Mouse (Mus musculus): Measurements from ENCODE around the gene Slc35e2.
"Not testable (repeated sequence)": the region's sequence is repeated elsewhere in the genome, so short reads cannot be mapped to it uniquely, and the experiment has no call there.

The Slc35e2 gene

GRCm38 (mm10) chr4:155635766-155636499, 34.7 kb downstream of the Slc35e2 start:
- no peak for DNase-seq

GRCm38 (mm10) chr4:155643531-155643930, 42.3 kb downstream of the Slc35e2 start:
- DNase-seq, result no peak

DNA sequence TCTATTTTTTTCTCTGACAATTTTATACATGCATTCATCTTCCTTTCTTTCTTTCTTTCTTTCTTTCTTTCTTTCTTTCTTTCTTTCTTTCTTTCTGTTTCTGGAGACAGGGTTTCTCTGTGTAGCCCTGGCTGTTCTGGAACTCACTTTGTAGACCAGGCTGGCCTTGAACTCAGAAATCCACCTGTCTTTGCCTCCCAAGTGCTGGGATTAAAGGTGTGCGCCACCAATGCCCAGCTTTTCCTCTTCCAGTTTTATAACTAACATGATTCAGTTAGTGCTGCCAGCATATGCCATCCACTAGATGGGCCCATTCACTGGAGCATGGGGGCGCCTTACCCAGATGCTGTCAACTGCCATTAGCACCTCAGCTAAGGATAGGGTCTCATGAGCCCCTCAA, 44.1 kb downstream of the Slc35e2 start, which contains the start of gene Gm10563:
Gm10563 (minus strand) TSS at position 101 of the 400 bp plus-strand sequence.
- not testable (repeated sequence) for DNase-seq

GRCm38 (mm10) chr4:155645721-155646120, 44.5 kb downstream of the Slc35e2 start:
- no peak for DNase-seq

GRCm38 (mm10) chr4:155649355-155649754, 48.1 kb downstream of the Slc35e2 start:
- DNase-seq, result peak; percentile 43

GRCm38 (mm10) chr4:155651553-155652269, 50.5 kb downstream of the Slc35e2 start:
- peak; percentile 37 for DNase-seq

DNA sequence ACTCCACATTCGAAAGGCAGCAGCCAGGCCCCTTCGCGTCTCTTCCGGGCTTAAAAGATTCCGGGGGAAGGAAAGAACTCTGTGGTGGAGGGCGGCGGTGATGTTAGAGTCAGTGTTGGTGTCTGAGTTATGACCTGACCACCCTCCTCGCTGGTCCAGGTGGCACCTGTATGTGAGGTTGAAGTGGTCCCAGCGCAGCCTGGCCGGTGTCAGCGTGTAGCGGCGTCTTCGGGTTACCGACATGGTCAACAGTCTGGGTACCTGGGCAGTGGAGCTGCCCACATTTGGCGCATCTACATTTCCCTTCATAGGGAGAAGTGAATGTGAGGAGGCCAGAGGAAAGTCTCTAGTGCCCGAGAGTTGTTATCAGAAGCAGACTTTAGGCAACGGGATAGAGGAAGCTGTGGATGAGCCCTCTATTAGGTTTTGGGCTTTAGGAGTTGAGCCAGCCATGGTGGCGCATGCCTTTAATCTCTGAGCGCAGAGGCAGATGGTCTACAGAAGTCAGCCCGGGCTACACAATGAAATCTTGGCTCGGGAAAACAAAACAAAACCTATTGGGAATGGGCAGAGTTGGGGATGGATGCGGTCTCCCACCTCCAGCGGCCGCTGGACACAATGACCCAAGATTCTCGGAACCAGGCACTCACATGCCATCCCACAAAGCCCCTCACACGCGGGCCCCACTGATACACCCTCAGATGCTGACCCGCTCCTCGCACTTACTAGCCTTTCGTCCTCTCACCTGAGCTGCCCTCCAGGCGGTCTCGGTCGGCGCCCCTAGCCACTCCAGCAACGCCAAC, 51.3 kb downstream of the Slc35e2 start:
- peak; percentile 73 for DNase-seq

GRCm38 (mm10) chr4:155653086-155653450, 51.9 kb downstream of the Slc35e2 start, which contains the start of gene Mmp23:
Mmp23 (minus strand) TSS chr4:155653384.
- DNase-seq, result no peak

GRCm38 (mm10) chr4:155653451-155654182, 52.4 kb downstream of the Slc35e2 start:
- peak; percentile 80 for DNase-seq

GRCm38 (mm10) chr4:155654183-155654455, 52.9 kb downstream of the Slc35e2 start:
- DNase-seq, result no peak

DNA sequence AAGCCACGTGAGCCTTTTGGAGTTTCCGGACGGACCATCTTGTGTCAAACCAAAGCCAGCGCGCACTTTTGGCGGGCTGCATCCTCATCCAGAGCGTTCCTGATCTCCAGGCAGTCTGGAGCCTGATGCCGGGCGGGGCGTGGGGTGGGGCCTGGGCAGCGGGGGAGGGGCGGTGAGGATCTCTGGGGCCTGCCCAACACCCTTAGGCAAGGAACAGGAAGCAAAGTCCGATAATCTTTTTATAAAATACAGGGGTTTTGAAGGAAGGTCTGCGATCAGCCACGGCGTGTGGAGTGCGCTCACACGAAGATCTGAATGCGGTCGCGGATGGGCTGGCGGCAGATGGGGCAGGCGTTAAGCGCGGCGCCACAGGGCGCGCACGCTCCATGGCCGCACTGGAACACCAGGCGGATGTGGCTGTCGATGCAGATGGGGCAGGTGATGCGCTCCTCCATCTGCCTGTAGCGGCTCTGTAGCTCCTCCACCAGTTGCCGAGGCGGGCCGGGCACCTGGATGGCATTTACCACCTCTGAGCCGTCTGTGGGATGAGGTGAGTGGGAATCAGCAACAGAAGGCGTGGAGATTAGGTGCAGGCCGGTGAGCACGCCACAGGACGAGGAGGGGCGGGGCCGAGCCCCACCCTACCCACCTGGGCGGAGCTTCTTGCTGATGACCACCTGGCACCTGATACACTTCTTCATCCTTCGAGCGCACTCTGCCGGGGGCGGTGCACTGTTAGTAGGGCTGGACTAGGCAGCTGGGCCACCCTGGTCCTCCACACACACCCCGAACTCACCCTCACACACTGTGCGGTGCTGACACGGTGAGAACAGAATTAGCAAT, 53.5 kb downstream of the Slc35e2 start:
- DNase-seq, result peak; percentile 86

- peak; percentile 72 for DNase-seq
Observed at GRCm38 (mm10) chr4:155656214-155656751, 55.1 kb downstream of the Slc35e2 start.

DNA sequence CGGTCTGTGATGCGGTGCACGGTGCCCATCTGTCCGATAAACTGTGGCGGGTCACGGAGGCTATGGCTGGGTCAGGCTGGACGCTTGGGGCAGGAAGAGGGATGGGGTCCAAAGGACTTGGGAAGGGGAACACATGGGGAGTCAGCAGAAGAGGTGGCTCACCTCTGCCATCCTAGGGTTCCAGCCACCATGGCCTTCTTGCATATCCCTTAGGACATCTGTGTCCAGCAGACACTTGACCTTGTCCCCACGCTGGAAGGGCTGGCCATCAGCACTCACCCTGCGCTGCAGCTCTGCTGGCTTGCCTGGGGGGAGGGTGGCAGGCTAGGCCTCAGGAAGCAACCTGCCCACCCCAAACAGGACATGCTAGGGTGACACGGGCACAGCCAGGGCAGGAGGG, 57.7 kb downstream of the Slc35e2 start:
- DNase-seq, result peak; percentile 34

DNA sequence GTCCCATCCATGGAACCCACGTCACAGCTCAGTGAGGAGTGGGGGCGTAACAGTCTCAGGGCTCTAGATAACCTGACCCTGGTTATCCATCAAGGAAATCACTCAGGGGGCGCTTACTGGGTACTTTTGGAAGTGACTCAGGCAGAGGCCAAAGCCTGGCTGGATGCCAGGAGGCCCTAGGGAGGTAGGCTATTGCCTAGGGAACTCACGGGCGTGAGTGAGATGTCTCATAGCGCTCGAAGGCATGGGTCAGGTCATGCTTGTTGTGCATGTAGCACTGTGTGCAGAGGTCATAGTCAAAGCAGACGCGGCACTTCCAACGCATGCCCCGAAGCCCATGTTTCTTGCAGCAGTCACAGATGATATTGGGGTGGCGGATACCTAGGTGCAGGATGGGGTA, 59.4 kb downstream of the Slc35e2 start:
- DNase-seq, result no peak

DNA sequence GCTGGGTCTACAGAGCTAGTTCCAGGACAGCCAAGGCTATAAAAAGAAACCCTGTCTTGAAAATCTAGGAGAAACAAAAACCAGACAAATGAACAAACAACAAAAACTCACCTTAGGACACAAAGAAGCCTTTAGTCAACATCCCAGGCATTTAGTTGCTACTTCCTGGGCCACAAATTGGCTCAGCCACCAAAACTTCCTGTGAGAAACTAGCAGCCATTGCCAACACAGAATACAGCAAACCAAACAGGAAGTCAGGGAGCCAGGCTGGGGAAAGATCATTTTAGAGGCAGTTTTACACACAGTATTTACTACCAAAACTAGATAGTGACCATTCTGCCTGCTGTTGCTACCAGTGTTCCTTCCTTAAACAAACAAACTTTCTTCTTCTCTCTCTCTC, 65.7 kb downstream of the Slc35e2 start:
- DNase-seq, result no peak

DNA sequence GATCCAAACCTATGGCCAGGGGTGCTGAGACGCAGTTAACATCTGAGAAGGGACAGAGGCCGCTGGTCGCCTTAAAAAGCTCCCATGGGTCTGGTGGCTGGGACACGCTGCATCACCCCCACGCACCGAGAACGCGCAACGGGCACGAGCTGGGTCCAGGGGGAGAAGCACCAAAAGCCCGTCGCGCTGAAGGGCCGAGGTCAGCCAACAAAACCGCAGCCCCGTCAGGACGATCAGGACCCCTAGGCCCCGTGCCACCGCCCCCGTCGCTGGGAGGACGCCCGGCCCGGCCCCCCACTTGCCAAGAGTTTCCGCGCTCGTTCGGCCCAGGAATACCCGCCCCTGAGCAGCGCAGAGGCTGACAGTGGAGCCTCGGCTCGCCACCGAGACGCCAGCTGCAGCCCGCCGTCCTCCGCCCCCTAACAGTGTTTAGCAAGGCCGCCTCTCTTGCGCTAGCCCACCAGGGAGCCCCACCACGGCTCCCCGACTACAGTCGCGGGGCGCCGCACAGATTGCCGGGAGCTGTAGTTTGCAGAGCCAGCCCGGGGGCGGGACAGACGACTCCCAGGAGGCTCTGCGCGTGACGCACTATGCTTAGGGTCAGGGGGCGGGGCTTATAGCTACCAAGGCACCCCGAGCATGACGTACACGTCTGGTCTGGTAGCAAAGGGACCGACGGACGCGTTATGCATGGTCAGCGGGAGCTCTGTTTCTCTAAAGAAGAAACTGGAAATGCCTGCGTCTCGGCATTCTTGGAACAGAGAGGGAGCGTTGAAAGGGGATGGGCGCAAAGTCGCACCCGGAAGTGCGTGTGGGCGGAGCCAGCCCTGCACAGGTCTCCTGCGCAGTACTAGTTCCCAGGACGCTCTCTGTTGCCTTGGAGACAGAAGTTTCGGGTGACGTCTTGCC, 67.7 kb downstream of the Slc35e2 start, which contains the start of gene Mib2:
Mib2 (minus strand) TSS at position 510 of the 909 bp plus-strand sequence.
- peak; percentile 98 for DNase-seq

DNA sequence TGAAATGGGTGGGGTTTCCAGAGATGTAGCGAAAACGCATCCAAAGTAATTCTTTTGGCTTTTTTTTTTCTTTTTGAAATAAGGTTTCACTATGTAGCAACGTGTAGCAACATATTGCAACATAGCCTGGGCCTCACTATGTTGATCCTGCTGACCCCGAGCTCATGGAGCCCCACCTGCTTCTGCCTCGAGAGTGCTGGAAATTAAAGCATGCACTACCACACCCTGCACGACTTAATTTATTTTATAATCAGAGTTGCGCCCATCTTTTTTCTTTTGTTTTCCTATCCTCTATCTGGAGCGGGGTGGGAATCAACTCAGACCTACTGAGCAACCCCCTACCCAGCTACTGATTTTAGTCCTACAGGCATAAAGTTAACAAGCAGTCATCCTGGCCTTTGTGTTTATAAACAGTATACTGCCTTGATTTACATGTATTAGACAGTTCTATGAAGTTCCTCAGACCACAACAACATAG, 68.4 kb downstream of the Slc35e2 start:
- no peak for DNase-seq

DNA sequence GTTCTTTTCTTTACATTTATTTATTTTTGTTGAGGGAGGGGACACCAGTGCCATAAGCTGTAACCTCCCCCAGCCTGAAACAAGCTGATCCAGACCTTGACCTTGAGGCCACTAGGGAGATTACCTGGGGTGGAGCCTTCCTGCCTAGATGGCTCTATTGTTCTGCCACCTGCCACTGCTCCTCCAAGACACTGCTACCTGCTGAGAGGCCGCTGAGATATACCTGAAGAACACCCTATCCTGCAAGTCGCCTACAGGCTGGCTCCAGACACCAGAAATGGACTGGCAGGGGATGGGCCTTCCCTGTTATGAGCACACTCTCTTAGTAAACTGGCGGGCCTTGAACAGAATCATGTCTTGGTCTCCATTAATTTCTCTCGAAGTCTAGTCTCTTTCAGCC, 69.0 kb downstream of the Slc35e2 start:
- DNase-seq, result peak; percentile 67

DNA sequence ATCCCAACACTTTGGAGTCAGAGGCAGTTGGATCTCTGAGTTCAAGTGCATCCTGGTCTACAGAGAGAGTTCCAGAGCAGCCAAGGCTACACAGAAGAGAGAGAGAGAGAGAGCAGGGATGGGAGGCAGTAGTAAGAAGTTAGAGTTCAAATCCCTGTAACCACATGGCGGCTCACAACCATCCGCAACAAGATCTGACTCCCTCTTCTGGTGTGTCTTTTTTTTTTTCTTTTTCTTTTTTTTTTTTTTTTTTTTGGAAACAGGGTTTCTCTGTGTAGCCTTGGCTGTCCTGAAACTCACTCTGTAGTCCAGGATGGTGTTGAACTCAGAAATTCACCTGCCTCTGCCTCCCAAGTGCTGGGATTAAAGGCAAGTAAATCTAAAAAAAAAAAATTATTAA, 70.9 kb downstream of the Slc35e2 start:
- no peak for DNase-seq
